Mouse (Mus musculus) MEL-GATA-1-ER (cell line): ENCODE results near the gene Eif2b4.
A peak's percentile ranks its signal among the peaks of the same experiment; 100 is the strongest.

Experiments
- DNase-seq: peaks from one replicate; pipeline ENCODE4 v3.0.0-alpha.2; 2012; ENCODE audit warnings: low read depth; ENCODE audit errors: extremely low read depth

Eif2b4 gene

DNA sequence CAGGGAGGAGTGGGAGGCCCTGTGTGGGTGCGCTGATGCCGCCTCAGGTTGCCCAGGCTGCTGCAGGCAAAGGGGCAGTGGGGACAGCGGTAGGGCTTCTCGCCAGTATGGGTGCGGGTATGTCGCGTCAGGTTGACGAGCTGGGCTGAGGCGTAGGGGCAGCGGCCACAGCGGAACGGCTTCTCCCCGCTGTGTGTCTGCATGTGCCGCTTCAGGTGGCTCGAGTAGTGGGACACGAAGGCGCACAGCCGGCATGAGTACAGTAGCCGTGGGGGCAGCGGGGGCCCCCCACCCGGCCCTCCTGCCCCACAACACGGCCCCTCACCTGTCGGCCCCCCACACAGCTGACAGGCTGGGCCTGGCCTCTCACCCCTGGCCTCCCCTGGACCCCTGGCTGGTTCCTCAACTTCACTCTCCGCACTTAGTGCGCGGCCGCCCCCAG is 7.1 kb upstream of the Eif2b4 start:
- DNase-seq = no peak

DNA sequence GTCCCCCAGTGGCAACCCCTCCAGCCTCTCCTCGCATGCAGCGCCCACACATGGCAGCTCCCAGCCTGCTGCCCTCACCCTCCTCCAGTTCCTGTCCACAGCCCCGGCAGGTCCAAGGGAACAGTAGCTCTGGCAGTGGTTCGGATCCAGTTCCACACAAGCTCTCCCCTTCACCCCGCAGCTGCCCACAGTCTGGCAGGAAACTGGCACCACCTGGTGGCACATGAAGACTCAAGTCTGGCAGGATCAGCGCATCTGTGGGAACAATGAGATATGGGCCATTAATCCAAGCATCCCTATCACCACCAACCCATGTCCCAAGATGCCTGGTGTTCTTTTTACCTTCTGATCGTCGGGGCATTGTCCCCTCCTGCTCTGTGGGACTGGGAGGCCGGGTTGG is 6.7 kb upstream of the Eif2b4 start:
- DNase-seq = no peak

DNA sequence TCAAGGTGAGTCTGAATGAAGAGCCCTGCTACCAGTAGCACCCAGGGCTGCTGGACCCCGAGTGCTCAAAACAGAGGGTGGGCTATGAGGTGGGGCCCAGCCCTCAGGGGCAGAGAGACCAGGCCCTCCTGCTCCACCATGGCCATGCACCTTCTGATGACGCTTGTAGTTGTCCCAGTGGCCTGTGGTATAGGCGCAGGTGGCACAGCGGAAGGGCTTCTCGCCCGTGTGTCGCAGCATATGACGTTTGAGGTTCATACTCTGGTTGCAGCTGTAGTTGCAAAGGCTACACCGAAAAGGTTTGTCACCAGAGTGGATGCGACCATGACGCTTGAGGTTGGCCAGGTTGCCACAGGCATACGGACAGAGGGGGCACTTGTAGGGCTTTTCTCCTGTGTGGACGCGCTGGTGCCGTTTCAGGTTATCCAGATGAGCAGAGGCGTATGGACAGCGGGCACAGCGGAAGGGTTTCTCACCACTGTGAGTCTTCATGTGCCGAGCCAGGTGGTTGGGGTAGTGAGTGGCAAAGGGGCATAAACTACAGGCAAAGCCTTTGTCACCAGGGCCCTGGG is 6.2 kb upstream of the Eif2b4 start:
- no peak for DNase-seq

DNA sequence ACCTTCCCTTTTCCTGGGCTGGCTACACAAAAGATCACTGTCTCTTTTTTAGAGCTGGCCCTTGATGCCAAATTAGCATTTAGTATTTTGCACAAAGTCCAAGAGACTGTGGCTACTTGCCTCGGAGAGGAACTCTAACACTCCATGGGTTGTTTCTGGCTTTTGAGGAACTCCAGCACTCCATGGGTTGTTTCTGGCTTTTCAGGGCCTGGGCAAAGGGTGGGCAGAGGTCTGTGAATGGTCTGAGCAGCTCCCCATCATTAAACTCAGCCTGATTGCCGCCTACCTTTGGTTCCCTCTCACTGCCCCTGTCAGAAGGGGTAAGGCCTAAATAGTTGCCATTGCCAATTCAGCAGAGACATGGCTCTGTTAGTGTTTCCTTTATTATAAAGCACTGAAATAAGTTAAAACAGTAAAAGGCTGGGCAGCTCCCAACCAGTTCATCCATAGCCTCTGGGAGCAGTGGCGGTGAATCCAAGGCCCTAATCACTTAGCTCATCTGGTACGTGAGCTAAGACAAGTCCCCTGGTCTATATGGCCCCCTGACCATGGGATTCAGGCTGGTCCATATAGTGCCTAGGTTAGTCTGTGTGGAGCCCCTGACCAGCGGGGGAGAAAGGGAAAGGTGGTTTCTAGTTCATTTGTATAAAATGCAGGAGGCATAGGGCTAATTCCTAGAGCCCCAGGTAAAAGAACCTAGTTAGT is 5.5 kb upstream of the Eif2b4 start:
- DNase-seq = no peak

DNA sequence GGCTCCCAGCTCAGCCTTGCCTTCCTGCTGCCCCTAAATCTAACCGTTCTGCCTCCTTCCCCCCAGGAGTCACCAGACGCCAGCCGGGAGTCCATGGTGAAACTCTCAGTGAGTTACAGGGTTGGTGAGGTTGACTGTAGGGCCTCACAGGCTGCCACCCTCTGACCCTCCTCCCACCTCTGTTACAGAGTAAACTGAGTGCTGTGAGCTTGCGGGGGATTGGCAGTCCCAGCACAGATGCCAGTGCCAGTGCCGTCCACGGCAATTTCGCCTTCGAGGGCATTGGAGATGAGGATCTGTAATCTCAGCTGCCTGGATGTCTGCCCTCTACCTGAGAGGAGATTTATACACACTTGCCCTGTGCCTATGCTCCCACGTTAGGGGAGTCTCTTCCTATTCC is 4.9 kb upstream of the Eif2b4 start:
- no peak for DNase-seq

DNA sequence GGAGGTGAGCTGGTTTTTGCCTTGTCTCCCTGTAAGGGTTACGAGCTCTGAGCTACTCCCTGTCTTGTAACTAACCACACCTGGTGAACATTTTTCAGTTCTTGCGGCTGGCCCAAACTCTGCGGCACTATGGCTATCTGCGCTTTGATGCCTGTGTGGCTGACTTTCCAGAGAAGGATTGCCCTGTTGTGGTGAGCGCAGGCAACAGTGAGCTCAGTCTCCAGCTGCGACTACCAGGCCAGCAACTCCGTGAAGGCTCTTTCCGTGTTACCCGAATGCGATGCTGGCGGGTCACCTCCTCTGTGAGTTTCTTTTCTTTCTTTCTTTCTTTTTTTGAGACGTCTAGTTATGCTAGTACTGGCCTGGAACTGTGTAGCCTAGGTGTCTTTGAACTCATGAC is 3.8 kb upstream of the Eif2b4 start:
- DNase-seq = no peak

DNA sequence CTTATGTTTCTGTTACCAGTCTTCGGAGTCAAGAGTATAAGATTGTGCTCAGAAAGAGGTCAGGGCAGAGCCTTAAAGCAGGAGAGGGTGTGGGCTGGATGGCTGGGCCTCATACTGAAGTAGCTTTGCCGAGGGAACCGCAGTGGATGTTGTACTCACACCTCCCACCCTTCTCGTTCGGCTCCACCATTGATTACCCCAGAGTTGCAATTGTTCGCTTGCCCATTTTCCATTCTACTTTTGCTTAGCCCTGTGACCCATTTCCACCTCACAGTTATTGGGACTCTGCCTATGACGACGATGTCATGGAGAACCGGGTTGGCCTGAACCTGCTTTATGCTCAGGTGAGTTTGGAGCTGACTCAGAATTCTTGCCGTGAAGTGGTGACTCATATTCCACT is 3.0 kb upstream of the Eif2b4 start:
- no peak for DNase-seq

DNA sequence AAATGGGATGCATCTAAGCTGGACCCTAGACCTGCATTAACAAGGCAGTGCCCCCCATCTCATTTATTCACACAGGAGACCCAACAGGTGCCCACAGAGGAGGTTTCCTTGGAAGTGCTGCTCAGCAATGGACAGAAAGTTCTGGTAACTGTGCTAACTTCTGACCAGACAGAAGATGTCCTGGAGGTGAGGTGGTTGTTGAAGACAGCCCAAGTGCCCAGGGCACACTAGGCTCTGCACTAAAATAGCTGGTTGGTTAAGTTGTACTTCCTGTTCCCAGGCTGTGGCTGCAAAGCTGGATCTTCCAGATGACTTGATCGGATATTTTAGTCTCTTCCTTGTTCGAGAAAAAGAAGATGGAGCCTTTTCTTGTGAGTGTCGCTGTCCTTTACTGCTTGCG is 2.4 kb upstream of the Eif2b4 start:
- no peak for DNase-seq

DNA sequence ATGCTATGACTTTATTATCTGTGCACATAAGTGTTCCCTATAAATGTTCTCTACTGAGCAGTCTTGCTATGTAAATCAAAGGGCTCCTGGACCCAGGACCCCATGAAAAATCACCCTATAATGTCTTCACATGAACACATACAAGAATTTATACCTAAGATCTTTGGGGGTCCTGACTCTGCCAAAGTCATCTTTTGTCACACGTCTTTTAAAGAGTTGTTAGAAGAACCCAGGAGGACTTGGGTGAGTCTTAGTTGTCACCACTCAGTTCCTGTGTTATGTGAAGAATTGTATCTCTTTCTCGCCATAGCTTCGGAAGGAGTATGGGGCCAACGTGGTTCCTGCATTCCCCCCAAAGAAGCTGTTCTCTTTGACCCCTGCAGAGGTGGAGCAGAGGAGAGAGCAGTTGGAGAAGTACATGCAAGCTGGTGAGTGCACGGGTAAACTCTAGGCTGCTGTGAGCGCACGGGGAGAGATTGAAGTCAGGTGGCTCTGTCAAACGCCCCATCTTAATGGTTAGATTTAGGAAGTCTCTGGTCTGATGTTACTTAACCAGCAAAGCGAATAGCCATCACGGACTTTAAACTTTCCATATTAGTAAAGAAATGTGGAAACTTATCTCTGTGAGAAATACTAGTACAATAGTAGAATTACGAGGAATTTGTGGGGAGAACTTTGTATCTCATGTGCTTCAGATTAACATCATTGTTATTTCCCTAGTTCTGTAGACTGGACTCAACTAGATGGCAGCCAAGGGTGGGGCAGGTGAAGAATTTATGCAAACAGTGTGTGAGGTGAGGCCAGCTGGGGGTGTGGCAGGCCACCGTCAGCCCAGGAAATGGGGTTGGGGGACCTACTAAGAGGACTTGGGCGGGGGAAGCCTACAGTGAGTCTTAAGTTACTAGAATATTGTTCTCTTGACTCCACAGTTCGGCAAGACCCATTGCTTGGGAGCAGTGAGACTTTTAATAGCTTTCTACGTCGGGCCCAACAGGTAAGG is 1.6 kb upstream of the Eif2b4 start:
- no peak for DNase-seq

DNA sequence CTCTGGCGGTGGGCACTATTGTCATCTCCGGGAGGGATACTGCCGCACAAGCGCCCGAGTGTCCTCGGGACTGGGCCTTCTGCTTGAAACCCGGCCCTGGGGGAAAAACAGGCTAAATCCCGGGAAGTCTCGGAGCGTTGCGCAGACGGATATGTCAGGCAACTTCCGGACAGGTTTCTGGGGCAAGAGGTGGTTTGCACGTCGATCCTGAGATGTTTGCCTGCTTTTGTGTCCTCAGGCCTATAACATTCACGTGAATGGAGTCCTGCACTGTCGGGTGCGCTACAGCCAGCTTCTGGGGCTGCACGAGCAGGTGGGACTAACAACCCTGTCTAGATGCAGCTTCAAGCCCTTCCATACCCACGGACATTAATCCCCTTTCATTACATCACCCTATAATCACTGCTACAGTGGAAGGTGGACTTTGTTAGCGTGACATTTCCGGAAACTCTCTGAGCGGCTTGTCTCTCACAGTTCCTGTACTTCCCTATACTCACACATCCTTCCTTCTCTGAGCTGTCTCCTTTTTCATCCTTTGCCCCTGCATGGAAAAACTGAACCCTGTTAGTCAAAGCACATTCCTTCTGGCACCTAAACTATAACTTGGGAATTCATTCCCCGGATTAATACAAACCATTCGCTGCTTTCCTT is 526 bp upstream of the Eif2b4 start:
- DNase-seq = peak; percentile 62

DNA sequence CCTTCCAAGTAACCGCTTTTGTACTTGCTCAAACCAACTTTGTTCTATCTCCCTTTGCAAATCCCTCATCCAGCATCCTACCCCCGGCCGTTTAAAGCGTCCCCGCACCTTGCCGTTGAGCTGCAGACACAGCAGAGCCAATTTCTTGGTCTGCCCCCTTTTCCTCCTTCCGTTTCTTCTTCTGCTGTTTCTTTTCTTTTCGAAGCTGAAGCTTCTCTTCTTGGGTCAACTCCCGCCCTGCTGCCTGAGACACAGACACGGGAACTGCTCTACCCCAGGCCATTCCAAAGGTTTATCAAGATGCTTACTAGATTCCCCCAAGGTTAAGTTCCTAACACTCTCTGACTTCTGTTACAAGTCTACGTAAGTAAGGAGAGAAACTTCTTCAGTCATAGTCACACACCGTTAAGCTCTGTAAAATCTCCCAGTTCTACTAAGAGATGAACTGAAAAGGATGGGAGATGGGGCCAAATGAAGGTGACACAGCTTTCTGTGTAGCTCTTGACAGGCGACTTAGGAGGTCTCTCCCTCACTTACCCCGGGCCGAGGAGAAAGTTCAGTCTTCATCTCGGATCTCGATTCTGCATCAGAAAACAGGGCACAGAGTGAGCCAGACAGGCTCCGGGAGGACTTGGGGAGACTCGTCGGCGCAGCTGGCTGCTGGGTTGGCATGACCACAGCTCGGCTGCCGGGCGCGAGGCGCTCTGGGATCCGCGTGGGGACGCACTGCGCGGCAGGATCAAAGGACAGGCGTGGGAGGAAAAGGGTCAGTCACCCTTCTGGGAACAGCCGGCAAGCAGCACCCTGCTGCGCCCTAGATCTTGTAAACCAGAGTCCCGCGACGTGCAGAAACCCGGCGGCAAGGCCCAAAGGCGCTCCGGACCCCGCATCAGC is 938 bp downstream of the Eif2b4 start:
- peak; percentile 46 for DNase-seq

DNA sequence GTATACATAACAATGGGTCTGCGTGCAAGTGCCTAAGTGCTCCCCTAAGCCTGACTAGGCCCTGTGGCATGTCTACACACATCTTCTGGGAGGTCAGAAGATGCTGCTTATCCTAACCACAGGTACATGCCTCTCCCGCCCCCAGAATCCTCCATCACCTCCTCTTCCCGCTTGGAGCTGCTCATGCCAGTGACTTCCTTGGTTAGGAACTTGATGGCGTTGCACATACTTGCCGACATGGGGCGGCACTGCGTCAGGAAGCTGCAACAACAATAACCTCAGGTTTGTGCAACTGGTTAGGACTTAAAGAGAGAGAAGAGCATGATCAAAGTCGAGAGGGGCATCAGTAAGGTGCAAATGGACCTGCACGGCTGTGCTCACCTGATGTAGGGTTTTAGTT is 3.0 kb downstream of the Eif2b4 start:
- no peak for DNase-seq

DNA sequence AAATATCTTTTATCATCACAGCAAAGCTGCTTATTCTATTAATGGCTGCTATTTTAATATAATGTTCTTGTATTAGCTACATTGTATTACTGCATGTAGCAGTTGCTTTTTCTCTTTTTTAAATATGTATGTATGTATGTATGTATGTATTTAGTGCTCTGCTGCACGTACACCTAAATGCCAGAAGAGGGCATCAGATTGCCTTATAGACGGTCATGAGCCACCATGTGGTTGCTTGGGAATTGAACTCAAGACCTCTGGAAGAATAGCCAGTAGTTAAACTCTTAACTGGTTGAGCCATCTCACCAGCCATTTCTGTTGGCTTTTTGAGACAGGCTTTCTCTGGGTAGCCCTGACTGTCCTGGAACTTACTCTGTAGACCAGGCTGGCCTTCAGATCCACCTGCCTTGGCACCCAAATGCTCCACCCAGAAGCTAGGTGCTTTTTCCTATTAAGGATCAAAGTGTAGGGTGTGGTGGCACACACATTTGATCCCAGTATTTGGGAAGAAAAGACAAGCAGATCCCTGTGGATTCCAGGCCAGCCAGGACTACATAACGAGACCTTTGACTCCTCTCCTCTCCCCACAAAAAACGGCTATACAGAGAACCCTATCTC is 4.9 kb downstream of the Eif2b4 start:
- DNase-seq = peak; percentile 64

DNA sequence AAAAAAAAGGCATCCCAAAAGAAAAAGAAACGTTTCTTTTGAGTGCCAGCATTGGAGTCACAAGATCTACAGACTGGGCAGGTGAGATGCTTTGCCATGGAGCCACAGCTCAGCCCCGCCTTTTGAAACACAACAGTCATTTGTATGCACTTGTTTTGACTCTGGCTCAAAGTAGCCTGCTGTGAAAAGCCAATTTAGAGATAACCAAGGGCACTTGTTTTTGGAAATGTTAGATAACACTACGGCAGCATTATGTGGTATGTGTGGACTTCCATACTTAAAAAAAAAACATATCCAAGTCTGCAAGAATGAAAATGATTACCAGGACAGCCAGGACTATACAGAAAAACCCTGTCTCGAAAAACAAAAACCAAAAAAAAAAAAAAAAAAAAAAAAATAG is 9.6 kb downstream of the Eif2b4 start:
- DNase-seq = peak; percentile 38

DNA sequence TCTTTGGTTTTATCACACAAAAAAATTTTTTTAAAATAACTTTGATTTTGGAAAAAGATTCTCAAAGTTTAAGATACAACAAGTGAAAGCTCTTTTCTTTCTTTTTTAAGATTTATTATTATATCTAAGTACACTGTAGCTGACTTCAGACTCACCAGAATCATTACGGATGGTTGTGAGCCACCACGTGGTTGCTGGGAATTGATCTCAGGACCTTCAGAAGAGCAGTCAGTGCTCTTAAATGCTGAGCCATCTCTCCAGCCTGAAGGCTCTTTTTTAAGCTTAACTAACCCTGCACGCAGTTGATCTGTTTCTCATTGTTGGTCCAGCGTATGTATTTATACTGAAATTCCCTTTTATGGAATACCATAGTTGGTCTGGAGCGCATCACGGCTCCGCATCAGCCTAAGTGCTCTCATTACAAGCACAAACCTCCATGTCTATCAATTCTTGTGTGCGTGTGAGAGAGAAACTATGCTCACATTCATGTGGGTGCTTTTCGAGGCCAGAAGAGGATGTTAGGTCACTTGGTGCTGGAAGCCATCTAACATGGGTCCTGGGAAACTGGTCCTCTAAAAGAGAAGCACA is 12.0 kb downstream of the Eif2b4 start:
- DNase-seq = no peak

DNA sequence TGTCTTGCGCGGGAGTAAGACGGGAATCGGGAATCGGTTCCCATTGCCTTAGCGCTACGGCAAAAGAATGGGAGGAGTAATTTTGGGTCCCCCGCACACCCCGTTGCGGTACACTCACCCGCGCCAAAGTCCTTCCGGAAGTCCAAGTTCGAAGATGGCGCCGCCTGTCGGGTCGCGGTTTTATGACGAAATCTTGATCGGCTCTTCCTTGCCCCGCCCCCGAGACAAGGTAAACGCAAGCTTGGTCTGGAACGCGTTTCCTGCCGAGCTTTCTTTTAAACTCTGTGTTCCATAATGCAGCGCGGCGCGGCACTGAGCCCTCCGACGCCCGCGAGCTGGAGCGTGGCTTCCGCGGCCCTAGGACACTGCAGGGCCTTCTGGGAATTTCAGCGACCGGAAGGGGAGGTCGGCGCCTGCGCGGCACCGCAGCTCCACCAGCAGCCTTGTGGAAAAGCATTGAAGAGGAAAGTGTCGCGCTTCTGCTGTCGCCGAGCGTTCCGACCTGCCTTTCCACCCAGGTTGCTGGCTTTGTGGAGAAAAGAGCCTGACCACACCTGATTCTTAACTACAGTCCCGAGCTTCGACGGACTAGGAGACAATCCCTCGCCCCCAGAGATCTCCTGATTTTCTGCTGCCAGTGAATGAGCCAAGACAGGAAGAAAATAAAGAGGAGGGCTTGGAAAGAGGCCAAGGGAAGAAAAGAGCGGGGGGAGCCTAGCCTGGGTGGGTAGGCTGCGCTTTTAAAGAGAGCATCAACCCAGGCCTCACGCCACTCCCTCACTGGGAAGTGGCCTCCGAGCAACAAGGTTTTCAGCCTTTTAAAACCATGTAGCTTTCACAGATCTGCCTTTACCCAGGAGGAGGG is 13.2 kb downstream of the Eif2b4 start, which contains the start of the genes Gm29609 and Gtf3c2:
Gene Gm29609, minus strand, starts transcription at position 146 of the 865 bp plus-strand sequence.
Gene Gtf3c2, minus strand, starts transcription at position 379 of the 865 bp plus-strand sequence.
- DNase-seq = peak; percentile 93

DNA sequence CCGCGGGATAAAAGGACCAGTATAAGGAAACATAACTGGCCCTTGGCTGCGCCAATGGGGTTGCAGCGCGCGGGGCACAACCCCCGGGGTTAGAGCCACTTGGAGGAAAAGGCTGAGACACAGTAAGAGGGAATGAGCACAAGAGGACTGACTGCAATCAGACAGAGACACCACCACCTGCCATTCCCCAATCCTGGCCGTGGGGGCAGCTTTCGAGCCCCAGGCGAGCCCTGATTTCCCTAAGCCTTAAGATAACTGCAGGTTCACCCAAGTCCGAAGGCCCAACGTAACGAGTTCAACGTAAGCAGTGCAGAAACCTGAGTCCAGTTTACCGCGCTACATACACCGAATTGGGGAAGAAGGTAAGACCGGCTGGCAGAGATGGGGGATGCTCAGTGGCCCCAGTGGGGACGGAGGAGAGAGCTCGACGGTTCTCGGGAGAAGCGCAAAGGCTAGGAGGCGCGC is 13.9 kb downstream of the Eif2b4 start:
- DNase-seq = peak; percentile 76

DNA sequence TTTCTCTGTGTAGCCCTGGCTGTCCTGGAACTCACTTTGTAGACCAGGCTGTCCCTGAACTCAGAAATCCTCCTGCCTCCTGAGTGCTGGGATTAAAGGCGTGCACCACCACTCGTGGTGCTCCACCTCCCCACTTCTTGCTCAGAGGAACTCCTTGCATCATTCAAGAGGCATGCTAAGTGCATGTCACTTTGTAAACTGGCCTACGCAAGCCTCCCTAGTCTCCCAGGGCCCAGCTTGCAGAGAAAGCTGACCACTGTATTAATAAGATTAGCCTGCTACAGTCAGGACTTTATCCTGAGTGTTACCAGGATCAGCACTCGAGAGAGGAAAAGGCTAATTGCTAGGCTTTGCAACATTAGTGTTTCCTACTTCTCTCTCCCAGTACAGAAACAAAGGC is 24.6 kb downstream of the Eif2b4 start:
- no peak for DNase-seq

DNA sequence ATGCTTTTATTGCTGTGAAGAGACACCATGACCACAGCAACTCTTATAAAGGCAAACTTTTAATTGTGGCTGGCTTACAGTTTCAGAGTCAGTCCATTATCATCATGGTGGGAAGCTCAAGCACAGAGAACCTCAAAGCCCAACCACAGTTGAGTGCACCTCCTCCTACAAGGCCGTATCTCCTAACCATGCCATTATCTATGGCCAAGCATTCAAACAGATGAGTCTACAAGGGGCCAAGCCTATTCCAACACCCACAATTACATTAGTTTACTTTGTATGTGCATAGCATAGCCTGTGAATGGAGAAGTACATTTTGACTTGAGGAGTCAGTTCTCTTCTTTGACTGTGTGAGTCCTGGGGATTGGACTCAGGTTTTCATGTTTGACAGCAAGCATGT is 28.4 kb downstream of the Eif2b4 start:
- peak; percentile 27 for DNase-seq
